Mouse (Mus musculus): ENCODE data around the gene Trip6. TPM values are rescaled to one million over a fixed set of nuclear protein-coding genes. Genes with fewer than 3 reads are reported as not detected.
"Not testable (repeated sequence)": the region's sequence is repeated elsewhere in the genome, so short reads cannot be mapped to it uniquely, and the experiment has no call there.

Gene Trip6
- total and polyA plus RNA-seq, 2 experiments from 2014 or later = 10.9 to 17.5 TPM

DNA sequence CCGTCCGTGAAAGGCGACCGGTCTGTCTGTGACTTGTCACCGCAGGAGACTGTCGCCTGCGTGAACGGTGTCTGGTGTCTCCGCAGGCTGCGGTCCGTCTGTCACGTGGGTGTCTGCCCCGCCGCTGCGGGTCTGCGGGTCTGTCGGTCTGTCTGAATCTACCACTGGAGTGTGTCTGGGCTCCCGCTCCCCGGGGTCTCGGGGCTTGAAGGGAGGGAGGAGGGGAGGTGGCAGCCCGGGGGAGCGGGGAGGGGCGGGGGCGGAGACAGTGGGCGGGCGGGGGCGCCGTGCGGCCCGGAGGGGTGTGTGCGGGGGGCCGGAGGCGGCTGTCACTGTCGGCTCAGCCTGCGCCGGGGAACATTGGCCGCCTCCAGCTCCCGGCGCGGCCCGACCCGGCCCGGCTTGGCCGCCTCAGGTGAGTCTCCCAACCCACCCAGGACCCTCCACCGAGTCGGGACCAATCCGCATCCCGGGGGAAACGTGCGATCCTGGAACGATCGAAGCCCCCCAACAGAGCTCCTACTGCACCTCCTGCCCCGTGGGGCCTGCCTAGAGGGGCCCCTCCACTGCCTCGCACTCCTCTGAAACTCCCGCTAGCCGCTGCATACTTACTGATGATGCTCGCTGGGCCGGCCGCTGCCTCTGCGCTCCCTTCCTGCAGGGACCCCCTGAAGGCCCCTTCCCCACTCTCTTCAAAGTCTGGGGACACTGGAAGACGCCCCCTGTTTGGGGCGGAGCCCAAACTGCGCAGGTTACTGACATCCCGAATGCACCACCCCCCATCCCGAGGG lies 26.1 kb downstream of the Trip6 start:
- under 1% methylated on average over 34 of the region's 65 CpGs for WGBS
- ATAC-seq (ENCODE audit: low FRiP score) = 0 out of 2 replicates have a peak, but pooled peaks have one; percentile 2

DNA sequence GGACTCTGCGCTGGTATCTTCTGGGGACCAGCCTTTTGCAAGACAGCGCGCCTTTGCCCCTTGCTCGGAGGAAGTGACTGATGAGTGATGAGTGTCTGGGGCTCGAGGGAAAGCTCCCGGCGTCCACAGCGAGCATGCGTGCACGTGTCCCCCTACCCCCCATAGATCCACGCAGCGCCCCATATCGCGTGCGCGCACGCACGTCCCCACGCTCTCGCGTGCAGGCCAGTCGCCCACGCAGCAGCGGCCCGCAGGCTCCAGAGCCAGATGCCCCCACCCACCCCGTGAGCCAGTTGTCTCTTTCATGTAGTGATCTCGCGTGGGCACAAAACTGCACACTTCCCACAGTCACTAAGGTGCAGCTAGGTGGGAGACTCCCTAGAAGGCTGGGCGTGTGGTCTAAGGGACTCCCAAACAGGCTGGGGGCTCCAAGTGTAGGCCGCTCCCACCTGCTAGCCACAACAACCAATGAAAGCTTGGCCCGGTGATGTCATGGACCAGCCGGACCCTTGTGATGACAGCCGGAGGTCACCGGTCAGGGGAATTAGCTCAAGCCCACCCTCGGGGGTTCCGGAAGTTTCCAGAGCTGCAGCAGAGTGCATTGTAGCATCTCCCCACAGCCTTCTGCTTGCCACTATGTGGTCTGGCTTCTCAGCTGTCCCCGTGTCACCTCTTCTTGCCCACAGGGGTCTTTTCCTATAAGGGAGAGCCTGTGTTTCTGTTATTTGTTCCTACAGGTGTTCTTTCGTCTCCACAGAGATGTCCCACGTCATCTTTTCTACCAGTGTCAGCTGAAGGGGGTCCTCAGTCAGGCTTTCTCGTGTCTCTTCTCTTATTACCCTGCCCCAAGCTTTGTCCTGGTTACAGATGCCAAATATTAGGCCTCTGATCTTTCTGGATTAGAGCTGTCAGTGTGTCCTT lies 26.9 kb downstream of the Trip6 start, which contains the start of gene Ache:
Gene Ache, plus strand, starts transcription at position 488 of the 921 bp plus-strand sequence.
- DNase-seq (ENCODE audit: low spot score) (peak; percentile 85), ATAC-seq (ENCODE audit: low FRiP score) (peak; percentile 78)
- WGBS = under 1% methylated on average over 40 of the region's 40 CpGs
- TF ChIP-seq CTCF (IDR thresholded peaks at IDR 0.05) = peak; percentile 11
- no peaks in the 10 kb centered on the region for H3K9me3 ChIP-seq (ENCODE audit: low read length)
- peaks cover 3% of the 10 kb centered on the region; the same call in 1 of the 2 replicates for H3K27me3 ChIP-seq (ENCODE audit: insufficient read depth, low read length)
- H3K4me3 ChIP-seq (ENCODE audit: low read depth, low read length) = peak within 1 kb of the TSS; percentile 65
- H3K9ac ChIP-seq (replicated peaks; ENCODE audit: low read length, poor library complexity, severe bottlenecking) = peak within 1 kb of the TSS; percentile 83
- peak within 1 kb of the TSS; percentile 82 for H3K27ac ChIP-seq (ENCODE audit: low read depth, low read length)
- peaks cover 3% of the 10 kb centered on the region; the same call in 1 of the 2 replicates for H3K4me1 ChIP-seq (ENCODE audit: insufficient read depth, low read length)
- H3K4me2 ChIP-seq (ENCODE audit: low read depth, low read length, poor library complexity, severe bottlenecking) = peak within 1 kb of the TSS; percentile 92
- no peaks in the 10 kb centered on the region for H3K36me3 ChIP-seq (ENCODE audit: insufficient read depth, low read length)

More for the DNA sequence above, 26.1 kb downstream of the Trip6 start:
- no peaks in the 10 kb centered on the region for H3K9me3 ChIP-seq (ENCODE audit: low read length)
- peak overlapping the region; percentile 92 for H3K4me2 ChIP-seq (ENCODE audit: low read depth, low read length, poor library complexity, severe bottlenecking)
- H3K27ac ChIP-seq (ENCODE audit: low read depth, low read length) = peak overlapping the region; percentile 82
- H3K36me3 ChIP-seq (ENCODE audit: insufficient read depth, low read length) = no peaks in the 10 kb centered on the region
- H3K27me3 ChIP-seq (ENCODE audit: insufficient read depth, low read length) = peaks cover 3% of the 10 kb centered on the region; the same call in 1 of the 2 replicates
- H3K4me1 ChIP-seq (ENCODE audit: insufficient read depth, low read length) = peaks cover 3% of the 10 kb centered on the region
- DNase-seq (ENCODE audit: low spot score) = peak; percentile 35
- no peak for TF ChIP-seq CTCF (IDR thresholded peaks at IDR 0.05)
- peak overlapping the region; percentile 65 for H3K4me3 ChIP-seq (ENCODE audit: low read depth, low read length)
- H3K9ac ChIP-seq (replicated peaks; ENCODE audit: low read length, poor library complexity, severe bottlenecking) = peak overlapping the region; percentile 83

DNA sequence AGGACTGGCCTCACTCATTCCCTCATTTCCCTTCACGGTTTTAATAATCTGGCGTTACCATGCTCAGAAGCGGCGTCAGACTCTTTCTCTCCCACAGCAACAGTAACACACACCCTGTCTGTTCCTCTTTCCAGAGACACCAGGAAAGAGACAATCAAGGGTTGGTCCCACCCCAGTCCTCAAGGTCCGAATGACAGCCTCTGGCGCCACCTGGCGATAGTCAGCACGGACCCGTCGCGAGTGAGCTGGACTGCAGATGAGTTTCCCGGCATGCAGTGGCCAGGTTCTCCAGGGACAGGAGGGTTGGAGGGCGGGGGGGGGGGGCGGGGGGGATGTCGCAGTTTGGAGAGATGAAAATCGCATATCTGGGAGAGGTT lies 27.6 kb downstream of the Trip6 start:
- under 1% methylated on average over 16 of the region's 16 CpGs for whole genome bisulfite sequencing
- ATAC-seq (ENCODE audit: low FRiP score) (peak; percentile 77), DNase-seq (ENCODE audit: low spot score) (peak; percentile 96)
- peak overlapping the region; percentile 83 for H3K9ac ChIP-seq (replicated peaks; ENCODE audit: low read length, poor library complexity, severe bottlenecking)
- H3K36me3 ChIP-seq (ENCODE audit: insufficient read depth, low read length) = no peaks in the 10 kb centered on the region
- peak overlapping the region; percentile 92 for H3K4me2 ChIP-seq (ENCODE audit: low read depth, low read length, poor library complexity, severe bottlenecking)
- peak overlapping the region; percentile 65 for H3K4me3 ChIP-seq (ENCODE audit: low read depth, low read length)
- H3K27me3 ChIP-seq (ENCODE audit: insufficient read depth, low read length) = peaks cover 3% of the 10 kb centered on the region; the same call in 1 of the 2 replicates
- peaks cover 3% of the 10 kb centered on the region; the same call in 1 of the 2 replicates for H3K4me1 ChIP-seq (ENCODE audit: insufficient read depth, low read length)
- H3K27ac ChIP-seq (ENCODE audit: low read depth, low read length) = peak overlapping the region; percentile 82
- H3K9me3 ChIP-seq (ENCODE audit: low read length) = no peaks in the 10 kb centered on the region
- TF ChIP-seq CTCF (IDR thresholded peaks at IDR 0.05) = peak; percentile 86

DNA sequence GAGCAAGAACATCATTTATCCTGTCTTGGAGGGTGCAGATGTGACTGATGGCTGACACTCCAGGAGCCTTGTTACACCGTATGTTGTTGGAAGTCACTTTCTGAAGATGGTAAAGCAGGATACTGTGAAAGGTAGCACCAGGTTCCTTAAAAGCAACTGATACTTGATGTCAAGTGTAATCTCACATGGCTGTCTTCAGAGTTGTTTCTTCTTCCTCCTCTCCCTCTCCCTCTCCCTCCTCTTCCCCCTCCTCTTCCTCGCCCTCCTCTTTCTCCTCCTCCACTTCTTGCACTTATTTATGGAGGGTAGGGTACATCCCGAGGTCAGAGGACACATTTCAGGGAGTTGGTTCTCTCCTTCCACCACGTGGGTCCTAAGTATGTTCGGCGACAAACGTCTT lies 28.2 kb downstream of the Trip6 start:
- H3K9ac ChIP-seq (replicated peaks; ENCODE audit: low read length, poor library complexity, severe bottlenecking) = peak overlapping the region; percentile 1; the same call in 1 of the 2 replicates
- TF ChIP-seq CTCF (IDR thresholded peaks at IDR 0.05) = no peak

DNA sequence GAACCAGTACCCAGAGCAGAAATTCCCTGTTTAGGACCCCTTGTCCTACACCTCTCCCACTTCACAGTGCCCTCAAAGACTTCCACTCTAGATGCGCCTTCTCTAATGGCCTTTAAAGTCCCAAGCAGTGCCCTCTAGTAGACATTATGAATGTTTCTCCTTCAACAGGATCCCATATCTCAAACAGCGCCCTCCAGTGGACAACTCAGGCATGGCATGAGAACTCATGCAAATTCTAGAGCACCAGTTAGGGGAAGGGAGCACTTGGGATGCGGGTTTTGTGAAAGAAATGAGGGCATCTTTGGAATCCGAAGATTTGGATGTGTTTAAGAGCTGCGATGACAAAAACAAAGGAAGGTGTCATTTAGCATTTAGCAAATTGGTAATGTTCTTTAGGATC lies 29.2 kb downstream of the Trip6 start:
- Histone ChIP-seq H3K27ac (ENCODE audit: low read depth, low read length) (no peak overlapping the region), H3K4me2 (ENCODE audit: low read depth, low read length, poor library complexity, severe bottlenecking) (no peak overlapping the region), H3K27me3 (ENCODE audit: insufficient read depth, low read length) (peaks cover 3% of the 10 kb centered on the region; the same call in 1 of the 2 replicates), H3K36me3 (ENCODE audit: insufficient read depth, low read length) (no peaks in the 10 kb centered on the region), H3K4me1 (ENCODE audit: insufficient read depth, low read length) (no peaks in the 10 kb centered on the region), H3K4me3 (ENCODE audit: low read depth, low read length) (no peak overlapping the region), H3K9ac (replicated peaks; ENCODE audit: low read length, poor library complexity, severe bottlenecking) (no peak overlapping the region), H3K9me3 (ENCODE audit: low read length) (no peaks in the 10 kb centered on the region)
- TF ChIP-seq CTCF (IDR thresholded peaks at IDR 0.05) = peak; percentile 81
- DNase-seq (ENCODE audit: low spot score) (peak; percentile 60), ATAC-seq (ENCODE audit: low FRiP score) (no peak)
- 69% methylated on average over 5 of the region's 5 CpGs for WGBS

More for the DNA sequence above, 28.2 kb downstream of the Trip6 start:
- Histone ChIP-seq H3K27ac (ENCODE audit: low read depth, low read length) (peak overlapping the region; percentile 82; the same call in 1 of the 2 replicates), H3K36me3 (ENCODE audit: insufficient read depth, low read length) (no peaks in the 10 kb centered on the region), H3K4me2 (ENCODE audit: low read depth, low read length, poor library complexity, severe bottlenecking) (peak overlapping the region; percentile 92), H3K4me1 (ENCODE audit: insufficient read depth, low read length) (peaks cover 3% of the 10 kb centered on the region; the same call in 1 of the 2 replicates), H3K27me3 (ENCODE audit: insufficient read depth, low read length) (peaks cover 3% of the 10 kb centered on the region; the same call in 1 of the 2 replicates), H3K4me3 (ENCODE audit: low read depth, low read length) (peak overlapping the region; percentile 65; the same call in 1 of the 2 replicates), H3K9me3 (ENCODE audit: low read length) (no peaks in the 10 kb centered on the region)
- 53% methylated on average over 7 of the region's 7 CpGs for WGBS
- ATAC-seq (ENCODE audit: low FRiP score) (no peak), DNase-seq (ENCODE audit: low spot score) (no peak)

DNA sequence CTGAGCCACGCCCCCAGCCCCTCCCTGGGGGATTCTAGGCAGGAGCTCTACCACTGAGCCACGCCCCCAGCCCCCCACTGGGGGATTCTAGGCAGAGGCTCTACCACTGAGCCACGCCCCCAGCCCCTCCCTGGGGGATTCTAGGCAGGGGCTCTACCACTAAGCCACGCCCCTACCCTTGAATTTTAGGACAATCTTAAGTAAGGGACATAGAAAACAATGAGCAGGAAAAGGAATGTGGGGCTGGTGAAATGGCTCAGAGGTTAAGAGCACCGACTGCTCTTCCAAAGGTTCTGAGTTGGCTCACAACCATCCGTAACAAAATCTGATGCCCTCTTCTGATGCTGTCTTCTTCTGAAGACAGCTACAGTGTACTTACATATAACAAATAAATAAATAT lies 29.8 kb downstream of the Trip6 start:
- ATAC-seq (ENCODE audit: low FRiP score); H3K27me3 ChIP-seq (ENCODE audit: insufficient read depth, low read length); H3K27ac ChIP-seq (ENCODE audit: low read depth, low read length); H3K9ac ChIP-seq (replicated peaks; ENCODE audit: low read length, poor library complexity, severe bottlenecking); H3K9me3 ChIP-seq (ENCODE audit: low read length); H3K4me3 ChIP-seq (ENCODE audit: low read depth, low read length); H3K36me3 ChIP-seq (ENCODE audit: insufficient read depth, low read length); H3K4me1 ChIP-seq (ENCODE audit: insufficient read depth, low read length); H3K4me2 ChIP-seq (ENCODE audit: low read depth, low read length, poor library complexity, severe bottlenecking); DNase-seq (ENCODE audit: low spot score): not testable (repeated sequence)
- WGBS = 77% methylated on average over 5 of the region's 6 CpGs

All from midbrain, postnatal 0 days (tissue).